Mouse (Mus musculus) kidney, adult 2 months (tissue): ENCODE results near the gene Zbtb20.

ENCODE experiments used
- CTCF ChIP-seq: fragments of 200-500 bp; conservative IDR thresholded peaks from 2 replicates; pipeline ENCODE4 v1.5.1; 2011; ENCODE audit warnings: low read depth, mild to moderate bottlenecking, control low read depth, low read length, moderate library complexity, mixed read lengths; ENCODE audit not compliant: insufficient read depth, insufficient read length
- POLR2A ChIP-seq: fragments of 200-500 bp; IDR thresholded peaks from one replicate; pipeline ENCODE4 v1.6.1; 2011; ENCODE audit warnings: low read depth, low read length, control low read depth

DNA sequence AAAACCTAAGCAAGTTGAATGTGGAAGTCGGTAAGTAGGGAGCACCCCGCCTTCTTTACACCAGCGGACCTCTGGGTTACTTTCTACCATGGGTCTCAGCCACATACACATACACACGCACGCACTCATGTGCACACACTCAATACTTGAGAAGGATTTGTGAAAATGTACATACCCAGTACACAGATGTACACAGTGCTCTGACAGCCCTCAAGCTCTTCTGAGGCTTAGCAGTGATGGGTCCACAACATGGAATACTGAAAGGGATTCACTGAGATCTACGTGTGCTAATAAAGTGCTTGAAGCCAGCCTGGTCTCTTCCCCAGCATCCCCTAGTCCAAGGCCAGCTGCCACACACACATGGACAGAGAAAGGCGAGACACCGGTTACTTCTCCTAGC, 761.6 kb downstream of the Zbtb20 start:
- TF ChIP-seq POLR2A (no peak), CTCF (no peak)
